Mouse (Mus musculus) embryonic fibroblast, embryonic 13.5 days (primary cell): ENCODE data around the gene 1810024B03Rik. TPM values are rescaled to one million over a fixed set of nuclear protein-coding genes. Genes with fewer than 3 reads are reported as not detected.
"Not testable (repeated sequence)": the region's sequence is repeated elsewhere in the genome, so short reads cannot be mapped to it uniquely, and the experiment has no call there.

Experiments
- H3K27ac ChIP-seq: 2 replicates; pipeline ENCODE4 v1.5.1; 2012; ENCODE audit warnings: low read length, control low read depth, inconsistent platforms; ENCODE audit not compliant: insufficient read depth
- H3K4me1 ChIP-seq: 2 replicates; pipeline ENCODE4 v1.6.1; 2011; ENCODE audit warnings: low read length; ENCODE audit not compliant: control insufficient read depth, insufficient read depth
- H3K4me3 ChIP-seq: 2 replicates; pipeline ENCODE4 v1.5.1; 2011; ENCODE audit warnings: mild to moderate bottlenecking, control low read depth, low read length; ENCODE audit not compliant: insufficient read depth
- CTCF ChIP-seq: IDR thresholded peaks from 2 replicates; pipeline ENCODE4 v1.5.1; 2011; ENCODE audit warnings: mild to moderate bottlenecking, control low read depth, low read length, moderate library complexity, borderline replicate concordance; ENCODE audit not compliant: insufficient read depth
- POLR2A ChIP-seq: IDR thresholded peaks from 2 replicates; pipeline ENCODE4 v1.6.1; 2011; ENCODE audit warnings: low read depth, mild to moderate bottlenecking, control low read depth, low read length, moderate library complexity
- polyA plus RNA-seq: library from polyadenylated mRNA; stranded (reverse); fragments of >200 nt; gene quantifications from 2 replicates; pipeline ENCODE4 v1.2.4, GENCODE M21; 2011; ENCODE audit warnings: low read depth; ENCODE audit not compliant: missing spikeins, insufficient read length

The 1810024B03Rik gene
- polyA plus RNA-seq, 1 experiment, result 1.5 TPM

DNA sequence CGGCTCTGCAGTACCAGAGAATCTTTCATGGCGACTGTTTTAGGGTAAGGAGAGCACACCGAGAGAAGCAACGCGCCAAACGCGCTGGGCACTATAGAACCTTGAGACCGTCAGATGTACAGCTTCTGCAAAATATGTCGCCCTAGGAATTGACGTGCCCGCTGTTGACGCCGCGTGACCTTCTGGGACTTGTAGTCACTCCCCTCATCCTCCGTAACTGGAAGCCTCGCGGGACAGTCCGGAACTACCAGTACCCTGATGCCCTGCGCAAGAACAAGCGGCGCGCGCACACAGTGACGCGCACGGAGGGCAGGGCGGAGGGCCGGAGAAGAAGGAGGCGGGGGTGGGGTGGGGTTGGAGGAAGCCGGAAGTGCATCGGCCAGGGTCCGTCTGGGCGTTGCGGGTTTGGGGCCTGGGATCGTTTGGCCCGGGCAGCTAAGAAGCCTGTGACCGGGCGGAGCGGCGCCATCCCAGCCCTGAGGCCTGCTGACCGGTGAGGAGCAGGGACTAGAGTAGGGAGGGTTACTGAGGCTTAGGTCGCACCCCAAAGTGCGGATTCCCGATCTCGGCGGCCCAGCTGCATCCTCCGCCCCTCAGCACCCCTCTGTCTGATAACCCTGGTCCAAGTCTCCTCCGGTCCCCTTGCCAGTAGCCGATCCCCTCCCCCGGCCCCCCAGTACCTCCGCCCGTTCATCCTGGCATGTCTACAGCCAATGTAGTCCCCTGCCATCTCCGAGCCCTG is 39.7 kb upstream of the 1810024B03Rik start, which contains the start of the genes Ciao1 and Tmem127:
Gene Ciao1, minus strand, starts transcription at position 225 of the 742 bp plus-strand sequence.
Gene Tmem127, plus strand, starts transcription at position 317 of the 742 bp plus-strand sequence.
- TF ChIP-seq POLR2A, result peak; percentile 62
- no peak for TF ChIP-seq CTCF
- Histone ChIP-seq H3K4me3 (peak within 1 kb of the TSS; percentile 91), H3K27ac (peak within 1 kb of the TSS; percentile 58; the same call in 1 of the 2 replicates)

GRCm38 (mm10) chr2:127240065-127240464 is 32.0 kb upstream of the 1810024B03Rik start:
- TF ChIP-seq POLR2A (no peak), CTCF (no peak)
- no peak overlapping the region for H3K4me3 ChIP-seq
- no peak overlapping the region for H3K27ac ChIP-seq
- no peaks in the 10 kb centered on the region for H3K4me1 ChIP-seq

More for the DNA sequence above, 39.7 kb upstream of the 1810024B03Rik start, which contains the start of the genes Ciao1 and Tmem127:
- peaks cover 14% of the 10 kb centered on the region for H3K4me1 ChIP-seq

GRCm38 (mm10) chr2:127237897-127238610 is 30.0 kb upstream of the 1810024B03Rik start:
- TF ChIP-seq POLR2A (no peak), CTCF (no peak)
- no peak overlapping the region for H3K4me3 ChIP-seq
- H3K27ac ChIP-seq, result no peak overlapping the region
- no peaks in the 10 kb centered on the region for H3K4me1 ChIP-seq

- no peak for TF ChIP-seq POLR2A
- TF ChIP-seq CTCF, result no peak
- Histone ChIP-seq H3K4me3 (no peak overlapping the region), H3K27ac (no peak overlapping the region), H3K4me1 (no peaks in the 10 kb centered on the region)
Observed at GRCm38 (mm10) chr2:127225261-127225660, 17.2 kb upstream of the 1810024B03Rik start.

DNA sequence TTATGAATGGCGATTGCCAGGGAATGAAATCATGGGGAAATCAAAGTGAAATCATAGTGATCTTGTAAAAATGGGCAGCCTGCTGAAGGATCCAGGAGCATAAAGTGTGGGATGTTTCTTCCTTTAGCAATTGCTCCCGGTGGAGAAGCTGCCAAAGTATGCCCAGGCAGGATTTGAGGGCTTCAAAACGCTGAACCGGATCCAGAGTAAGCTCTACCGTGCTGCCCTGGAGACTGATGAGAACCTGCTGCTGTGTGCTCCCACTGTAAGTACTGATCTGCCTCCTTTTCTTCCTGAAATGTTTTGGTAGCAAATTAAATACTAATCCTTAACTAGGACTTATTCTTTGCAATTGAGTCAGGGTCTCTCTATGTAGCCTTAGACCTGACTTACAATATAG is 9.7 kb upstream of the 1810024B03Rik start:
- no peaks in the 10 kb centered on the region for H3K4me1 ChIP-seq
- TF ChIP-seq CTCF (no peak), POLR2A (no peak)
- no peak overlapping the region for H3K4me3 ChIP-seq
- H3K27ac ChIP-seq, result no peak overlapping the region

DNA sequence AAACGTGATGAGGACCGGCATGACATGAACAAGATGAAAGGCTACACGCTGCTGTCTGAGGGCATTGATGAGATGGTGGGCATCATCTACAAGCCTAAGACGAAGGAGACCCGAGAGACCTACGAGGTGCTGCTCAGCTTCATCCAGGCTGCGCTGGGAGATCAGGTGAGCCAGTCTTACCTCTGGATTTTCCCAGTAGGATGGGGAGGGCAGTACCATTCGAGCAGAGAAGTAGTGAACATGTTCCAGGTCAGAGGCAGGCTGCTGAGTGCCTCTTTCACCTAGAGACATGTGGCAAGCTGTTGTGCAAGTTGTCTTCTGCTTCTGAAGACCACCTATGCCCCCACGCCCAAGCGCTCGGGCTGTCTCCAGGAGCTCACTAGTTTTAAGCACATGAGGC is 2.6 kb upstream of the 1810024B03Rik start:
- TF ChIP-seq POLR2A (no peak), CTCF (no peak)
- no peaks in the 10 kb centered on the region for H3K4me1 ChIP-seq
- H3K4me3 ChIP-seq, result no peak overlapping the region
- H3K27ac ChIP-seq, result no peak overlapping the region

- no peak for TF ChIP-seq POLR2A
- no peak for TF ChIP-seq CTCF
- Histone ChIP-seq H3K4me1 (no peaks in the 10 kb centered on the region), H3K4me3 (peak overlapping the region; percentile 77), H3K27ac (no peak overlapping the region)
Observed at GRCm38 (mm10) chr2:127208452-127208769, 331 bp upstream of the 1810024B03Rik start.

DNA sequence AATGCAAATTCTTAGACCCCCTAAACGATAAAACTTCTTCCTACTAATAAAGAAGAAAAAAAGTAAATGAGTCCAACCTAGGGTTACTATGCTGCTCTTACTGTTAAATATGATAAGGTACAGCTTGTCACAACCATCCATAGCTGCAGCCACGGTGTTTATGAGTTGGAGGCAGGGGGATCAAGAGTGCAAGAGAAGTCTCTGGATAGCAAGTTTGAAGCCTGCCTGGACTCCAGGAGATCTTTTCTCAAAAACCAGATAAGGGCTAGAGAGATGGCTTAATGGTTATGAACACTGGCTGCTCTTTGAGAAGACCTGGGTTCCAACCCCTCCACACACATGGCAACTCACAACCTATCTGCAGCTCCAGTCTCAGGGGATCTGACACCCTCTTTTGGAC is 1.2 kb downstream of the 1810024B03Rik start:
- TF ChIP-seq CTCF (no peak), POLR2A (no peak)
- Histone ChIP-seq H3K27ac (no peak overlapping the region), H3K4me1 (no peaks in the 10 kb centered on the region), H3K4me3 (no peak overlapping the region)

- H3K4me3 ChIP-seq, H3K4me1 ChIP-seq, H3K27ac ChIP-seq: not testable (repeated sequence)
Observed at GRCm38 (mm10) chr2:127205936-127206335, 2.1 kb downstream of the 1810024B03Rik start.

DNA sequence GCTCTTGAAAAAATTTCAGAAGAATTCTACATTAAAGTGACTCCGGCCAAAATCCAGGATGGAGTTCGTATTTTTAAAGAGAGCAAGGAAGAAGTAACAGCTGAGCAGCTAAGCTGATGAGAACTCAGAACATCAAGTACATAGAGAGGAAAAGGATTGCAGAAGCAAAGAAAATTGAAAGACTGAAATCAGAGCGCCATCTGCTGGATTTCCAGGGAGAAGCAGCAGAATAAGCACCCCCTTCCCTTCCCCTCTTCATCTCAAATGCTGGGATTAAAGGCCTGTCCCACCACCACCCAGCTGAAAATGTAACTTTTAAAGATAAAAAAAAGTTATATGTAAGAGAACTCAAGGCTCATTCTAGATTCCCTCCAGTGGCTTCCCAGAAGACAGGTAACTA is 3.1 kb downstream of the 1810024B03Rik start:
- no peak overlapping the region for H3K4me3 ChIP-seq
- no peak overlapping the region for H3K27ac ChIP-seq
- TF ChIP-seq CTCF (0 out of 2 replicates have a peak, but pooled peaks have one; percentile 13), POLR2A (no peak)
- H3K4me1 ChIP-seq, result no peaks in the 10 kb centered on the region

- TF ChIP-seq POLR2A (no peak), CTCF (no peak)
- Histone ChIP-seq H3K4me3 (no peak overlapping the region), H3K27ac (no peak overlapping the region), H3K4me1 (no peaks in the 10 kb centered on the region)
Observed at GRCm38 (mm10) chr2:127189574-127189973, 18.5 kb downstream of the 1810024B03Rik start.
